ENCODE assay signal across 18 mouse cellular contexts in genomic region chr14:28639056-28639455, GRCm38 (mm10).
A peak's percentile ranks its signal among the peaks of the same experiment; 100 is the strongest.
DNase-seq lines count a peak whose midpoint lies in the region; ATAC-seq and TF ChIP-seq lines count a peak whose summit lies in the region.
"Had no signal": no experiment of that assay in that cellular context is flagged by ENCODE, and none has a peak within 500 bp of the region (broad histone marks: within the 10 kb centered on the region; RNA-seq: fewer than 3 reads in every experiment).

No protein-coding gene starts in this region.

- TF ChIP-seq CTCF in heart, adult 2 months (IDR thresholded peaks at IDR 0.05), result no peak
- no peak for TF ChIP-seq CTCF in liver, adult 2 months (IDR thresholded peaks at IDR 0.05; ENCODE audit: low read depth, low read length)

- no peak for TF ChIP-seq EP300 in heart, adult 2 months (IDR thresholded peaks at IDR 0.05; ENCODE audit: insufficient read depth, low read depth, low read length)

- peak; percentile 65 for DNase-seq in heart, adult 11 months
- DNase-seq in heart, adult 2 months, result no peak
- peak; percentile 90 for DNase-seq in liver, adult 2 months (ENCODE audit: extremely low read depth, low read depth, low spot score)
- DNase-seq in fibroblast of lung, adult 2 months (ENCODE audit: low read depth), result peak; percentile 72
- no peak for DNase-seq in midbrain, embryonic 11.5 days (ENCODE audit: low spot score, missing footprints)
- DNase-seq: adrenal gland, postnatal 10 days; cerebellum, adult 11 months; cerebellum, adult 9-10 months; gastrocnemius, postnatal 36 days; heart, adult 18-20 months; heart, postnatal 14 days had no signal

- ATAC-seq in liver, embryonic 12.5 days, result no peak
- ATAC-seq in midbrain, embryonic 11.5 days (ENCODE audit: low FRiP score), result no peak
- ATAC-seq: forebrain, embryonic 15.5 days; hindbrain, postnatal 0 days had no signal

- TF ChIP-seq POLR2A in heart, adult 2 months (IDR thresholded peaks at IDR 0.05; ENCODE audit: insufficient read depth, low read depth, low read length), result no peak
- no peak for TF ChIP-seq POLR2A in liver, adult 2 months (IDR thresholded peaks at IDR 0.05; ENCODE audit: extremely low read depth, insufficient read depth, low read length)

- no peaks in the 10 kb centered on the region for H3K27me3 ChIP-seq in heart, adult 2 months (ENCODE audit: control insufficient read depth, insufficient read depth, low read length)
- H3K27me3 ChIP-seq in liver, adult 2 months (ENCODE audit: control insufficient read depth, insufficient read depth, low read length), result no peaks in the 10 kb centered on the region
- H3K27me3 ChIP-seq in liver, embryonic 12.5 days (replicated peaks), result no peaks in the 10 kb centered on the region
- no peaks in the 10 kb centered on the region for H3K27me3 ChIP-seq in midbrain, embryonic 11.5 days (ENCODE audit: control insufficient read depth, insufficient read depth, low read length)
- H3K27me3 ChIP-seq: embryonic facial prominence, embryonic 13.5 days; forebrain, embryonic 15.5 days; heart, embryonic 15.5 days; hindbrain, embryonic 13.5 days had no signal

- no peaks in the 10 kb centered on the region for H3K79me2 ChIP-seq in heart, adult 2 months (replicated peaks; ENCODE audit: control insufficient read depth, insufficient read depth, low read length)
- H3K79me2 ChIP-seq in liver, adult 2 months (ENCODE audit: control insufficient read depth, insufficient read depth, low read length), result no peaks in the 10 kb centered on the region

- intact Hi-C loops in heart, adult 2 months (cut with DNase I), result no loop called here

- no peaks in the 10 kb centered on the region for H3K4me1 ChIP-seq in heart, adult 2 months (ENCODE audit: control insufficient read depth, insufficient read depth, low read length)
- no peaks in the 10 kb centered on the region for H3K4me1 ChIP-seq in liver, adult 2 months (ENCODE audit: control insufficient read depth, insufficient read depth, low read length)
- H3K4me1 ChIP-seq in liver, embryonic 12.5 days, result no peaks in the 10 kb centered on the region
- no peaks in the 10 kb centered on the region for H3K4me1 ChIP-seq in midbrain, embryonic 11.5 days (ENCODE audit: control insufficient read depth, insufficient read depth, low read length)
- H3K4me1 ChIP-seq: forebrain, embryonic 15.5 days; heart, embryonic 15.5 days; hindbrain, embryonic 13.5 days had no signal

- no peak overlapping the region for H3K27ac ChIP-seq in heart, adult 2 months
- no peak overlapping the region for H3K27ac ChIP-seq in liver, adult 2 months (replicated peaks; ENCODE audit: insufficient read depth, low read depth, low read length)
- no peak overlapping the region for H3K27ac ChIP-seq in liver, embryonic 12.5 days
- H3K27ac ChIP-seq in midbrain, embryonic 11.5 days (ENCODE audit: low read depth, low read length), result no peak overlapping the region
- H3K27ac ChIP-seq: embryonic facial prominence, embryonic 13.5 days; forebrain, embryonic 15.5 days; heart, embryonic 15.5 days; hindbrain, embryonic 13.5 days; hindbrain, postnatal 0 days had no signal

- WGBS in heart, adult 2 months, result 84% methylated on average over 5 of the region's 5 CpGs
- 42% methylated on average over 5 of the region's 5 CpGs for WGBS in liver, adult 2 months
- 66% methylated on average over 5 of the region's 5 CpGs for WGBS in liver, embryonic 12.5 days (ENCODE audit: insufficient replicate concordance)
- WGBS in midbrain, embryonic 11.5 days, result 81% methylated on average over 5 of the region's 5 CpGs

- no peaks in the 10 kb centered on the region for H3K9me3 ChIP-seq in liver, embryonic 12.5 days (replicated peaks)
- no peaks in the 10 kb centered on the region for H3K9me3 ChIP-seq in midbrain, embryonic 11.5 days (ENCODE audit: control insufficient read depth, low read length)
- H3K9me3 ChIP-seq: embryonic facial prominence, embryonic 13.5 days; forebrain, embryonic 15.5 days; heart, embryonic 15.5 days; hindbrain, embryonic 13.5 days had no signal

- H3K4me2 ChIP-seq in liver, embryonic 12.5 days, result no peak overlapping the region
- H3K4me2 ChIP-seq in midbrain, embryonic 11.5 days, result no peak overlapping the region
- H3K4me2 ChIP-seq: embryonic facial prominence, embryonic 13.5 days; forebrain, embryonic 15.5 days; heart, embryonic 11.5 days; heart, embryonic 15.5 days; hindbrain, embryonic 13.5 days had no signal

- no peak overlapping the region for H3K4me3 ChIP-seq in heart, adult 2 months
- H3K4me3 ChIP-seq in liver, adult 2 months (ENCODE audit: insufficient read depth, low read depth, low read length), result no peak overlapping the region
- H3K4me3 ChIP-seq in liver, embryonic 12.5 days, result no peak overlapping the region
- H3K4me3 ChIP-seq in midbrain, embryonic 11.5 days (ENCODE audit: low read depth, low read length), result no peak overlapping the region
- H3K4me3 ChIP-seq: embryonic facial prominence, embryonic 13.5 days; forebrain, embryonic 15.5 days; heart, embryonic 15.5 days; hindbrain, embryonic 13.5 days had no signal

- H3K9ac ChIP-seq in heart, adult 2 months (ENCODE audit: low read depth, low read length), result no peak overlapping the region
- no peak overlapping the region for H3K9ac ChIP-seq in liver, adult 2 months (ENCODE audit: low read depth, low read length)
- H3K9ac ChIP-seq in liver, embryonic 12.5 days, result no peak overlapping the region
- no peak overlapping the region for H3K9ac ChIP-seq in midbrain, embryonic 11.5 days (ENCODE audit: low read length)
- H3K9ac ChIP-seq: embryonic facial prominence, embryonic 13.5 days; forebrain, embryonic 15.5 days; heart, embryonic 15.5 days; hindbrain, embryonic 13.5 days had no signal

- no peaks in the 10 kb centered on the region for H3K36me3 ChIP-seq in heart, adult 2 months (ENCODE audit: control insufficient read depth, insufficient read depth, low read length)
- no peaks in the 10 kb centered on the region for H3K36me3 ChIP-seq in liver, adult 2 months (ENCODE audit: control insufficient read depth, insufficient read depth, low read length)
- no peaks in the 10 kb centered on the region for H3K36me3 ChIP-seq in liver, embryonic 12.5 days
- no peaks in the 10 kb centered on the region for H3K36me3 ChIP-seq in midbrain, embryonic 11.5 days (ENCODE audit: control insufficient read depth, insufficient read depth, low read length)
- H3K36me3 ChIP-seq: embryonic facial prominence, embryonic 13.5 days; forebrain, embryonic 15.5 days; heart, embryonic 15.5 days; hindbrain, embryonic 13.5 days had no signal

Comparison
In these comparisons a context has a peak if more than half of its experiments do, and no peak if none do; other contexts are left out.
1. DNase-seq: peak in heart, adult 11 months (single experiment), liver, adult 2 months (single experiment) and fibroblast of lung, adult 2 months (single experiment); none in heart, adult 2 months (0 of 2) and midbrain, embryonic 11.5 days (single experiment).